Mouse (Mus musculus) olfactory bulb, adult 2 months (tissue): ENCODE measurements at regions not wholly inside any gene's neighbourhood (a gene's known extent, or its start where the extent isn't known, plus 50 kb on each side); places are given as distances from the start of the nearest gene placed in this dataset.

Experiments used
- CTCF ChIP-seq: fragments of 200-500 bp; IDR thresholded peaks from 2 replicates; pipeline ENCODE4 v1.5.1; 2012; ENCODE audit warnings: low read depth, mild to moderate bottlenecking, low read length, moderate library complexity; ENCODE audit not compliant: insufficient read depth
- POLR2A ChIP-seq: fragments of 200-500 bp; IDR thresholded peaks from 2 replicates; pipeline ENCODE4 v1.6.1; 2012; ENCODE audit warnings: mild to moderate bottlenecking, low read depth, low read length, moderate library complexity; ENCODE audit not compliant: insufficient read depth

DNA sequence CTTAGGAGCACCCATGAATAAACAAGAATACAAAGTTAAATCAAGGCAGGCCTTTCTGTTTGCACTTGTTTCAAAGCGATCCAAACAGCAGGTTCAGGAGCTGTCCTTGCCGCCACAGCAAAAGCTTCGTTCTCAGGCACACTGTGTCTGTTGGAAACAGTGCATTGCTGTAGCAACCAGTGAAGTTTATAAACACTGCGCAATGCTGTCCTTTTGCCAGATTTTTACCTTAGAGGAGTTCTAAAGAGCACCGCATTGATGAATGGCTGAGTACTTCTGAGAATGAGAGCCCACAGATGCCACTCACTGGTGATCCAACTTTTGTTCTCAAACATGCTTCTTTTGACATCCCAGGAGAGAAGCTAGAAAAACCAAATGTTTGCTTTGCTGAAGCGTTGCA, 64.0 kb upstream of the Bmp4 start:
- TF ChIP-seq CTCF: no peak
- no peak for TF ChIP-seq POLR2A
